Mouse (Mus musculus) testis, adult 2 months (tissue): ENCODE results near the gene Dnah17. TPM values are rescaled to one million over a fixed set of nuclear protein-coding genes. Genes with fewer than 3 reads are reported as not detected.

ENCODE experiments used
- H3K27ac ChIP-seq: fragments of 200-500 bp; 2 replicates; pipeline ENCODE4 v1.5.1; 2012; ENCODE audit warnings: low read depth, low read length; ENCODE audit not compliant: control insufficient read depth, insufficient read depth
- H3K27me3 ChIP-seq: fragments of 200-500 bp; 2 replicates; pipeline ENCODE4 v1.6.1; 2012; ENCODE audit warnings: mild to moderate bottlenecking, low read length, moderate library complexity; ENCODE audit not compliant: control insufficient read depth, insufficient read depth
- H3K36me3 ChIP-seq: fragments of 200-500 bp; 2 replicates; pipeline ENCODE4 v1.6.1; 2012; ENCODE audit warnings: mild to moderate bottlenecking, low read length; ENCODE audit not compliant: control insufficient read depth, insufficient read depth
- H3K4me1 ChIP-seq: fragments of 200-500 bp; 2 replicates; pipeline ENCODE4 v1.6.1; 2012; ENCODE audit warnings: low read length; ENCODE audit not compliant: control insufficient read depth, insufficient read depth
- H3K4me3 ChIP-seq: fragments of 200-500 bp; 2 replicates; pipeline ENCODE4 v1.5.1; 2012; ENCODE audit warnings: low read depth, mild to moderate bottlenecking, low read length, moderate library complexity, mixed read lengths; ENCODE audit not compliant: control insufficient read depth
- CTCF ChIP-seq: fragments of 200-500 bp; IDR thresholded peaks from 2 replicates; pipeline ENCODE4 v1.5.1; 2012; ENCODE audit warnings: low read depth, mild to moderate bottlenecking, inconsistent platforms, low read length, moderate library complexity; ENCODE audit not compliant: control insufficient read depth, insufficient read depth, insufficient replicate concordance
- POLR2A ChIP-seq: fragments of 200-500 bp; IDR thresholded peaks from 2 replicates; pipeline ENCODE4 v1.6.1; 2012; ENCODE audit warnings: low read depth, mild to moderate bottlenecking, inconsistent platforms, low read length, moderate library complexity; ENCODE audit not compliant: control insufficient read depth
- polyA plus RNA-seq: library from polyadenylated mRNA; depleted of rRNA; stranded (reverse); fragments of >200 nt; gene quantifications from 2 replicates; pipeline ENCODE4 v1.2.3, GENCODE M21; 2012; rRNA removed

Dnah17 gene
- polyA plus RNA-seq, 1 experiment = 35.8 TPM

- Histone ChIP-seq H3K27me3 (no peaks in the 10 kb centered on the region), H3K4me3 (no peak overlapping the region), H3K36me3 (no peaks in the 10 kb centered on the region), H3K4me1 (peaks cover 2% of the 10 kb centered on the region), H3K27ac (no peak overlapping the region)
- TF ChIP-seq CTCF (no peak), POLR2A (no peak)
Observed at GRCm38 (mm10) chr11:117976081-117976582, 154.3 kb downstream of the Dnah17 start.

GRCm38 (mm10) chr11:117975211-117975967, 155.0 kb downstream of the Dnah17 start:
- Histone ChIP-seq H3K4me1 (peaks cover 3% of the 10 kb centered on the region), H3K27ac (no peak overlapping the region), H3K36me3 (no peaks in the 10 kb centered on the region), H3K4me3 (no peak overlapping the region), H3K27me3 (no peaks in the 10 kb centered on the region)
- TF ChIP-seq CTCF = no peak
- TF ChIP-seq POLR2A = no peak

DNA sequence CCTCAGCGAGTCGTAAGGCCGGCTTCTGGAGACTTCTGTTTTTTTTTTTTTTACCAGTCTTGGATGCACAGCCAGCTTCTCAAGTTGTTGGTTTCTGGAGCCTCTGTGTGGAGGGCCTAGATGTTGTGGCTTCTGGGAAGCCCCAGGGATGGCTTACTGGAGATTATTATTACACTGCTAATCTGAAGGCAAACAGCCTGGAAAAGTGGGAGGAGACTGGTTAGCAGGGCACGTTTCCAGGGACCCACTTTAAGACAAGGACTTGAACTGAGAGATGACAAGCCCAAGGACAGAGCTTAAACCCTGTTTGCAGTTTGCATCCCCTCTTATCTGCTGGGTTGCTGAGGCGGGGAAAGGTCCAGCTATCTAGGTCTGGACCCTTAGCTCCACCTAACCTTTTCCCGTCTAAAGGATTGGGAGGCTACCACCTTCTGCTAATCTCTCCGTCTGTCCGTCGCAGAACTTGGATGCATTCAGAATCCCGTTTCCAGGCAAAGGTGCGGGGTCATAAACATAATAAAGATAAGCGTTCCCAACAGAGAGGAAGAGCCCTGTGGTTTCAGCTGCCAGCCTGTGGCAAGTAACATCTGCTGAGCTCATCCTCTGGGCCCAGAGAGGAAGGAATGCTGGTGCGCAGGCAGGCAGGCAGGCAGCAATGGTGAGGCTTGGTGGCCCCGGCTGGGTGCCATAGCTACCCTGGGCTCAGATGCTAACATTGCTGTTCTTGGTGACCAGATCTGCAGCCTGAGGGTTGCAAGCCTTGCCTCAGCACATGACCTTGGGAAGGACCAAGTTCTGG, 155.9 kb downstream of the Dnah17 start:
- H3K4me3 ChIP-seq = no peak overlapping the region

DNA sequence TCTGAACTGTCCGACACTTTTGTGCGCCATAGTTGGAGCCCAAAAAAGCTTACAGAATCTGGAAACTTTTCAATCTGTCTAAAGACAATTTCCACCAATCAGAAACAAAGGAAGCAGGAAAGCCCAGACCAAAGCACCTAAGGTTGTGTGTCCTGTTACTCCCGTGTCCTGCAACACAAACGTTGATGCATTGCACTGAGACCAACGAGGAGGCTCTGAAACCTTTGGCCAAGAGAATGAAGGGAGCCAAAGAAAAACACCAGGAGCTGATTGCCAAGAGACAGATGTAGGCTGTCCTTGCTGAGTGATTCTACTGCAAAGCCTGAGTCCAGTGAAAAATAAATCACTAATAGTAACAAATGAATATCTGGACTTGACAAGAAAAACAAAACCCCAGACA, 156.9 kb downstream of the Dnah17 start:
- Histone ChIP-seq H3K27ac (no peak overlapping the region), H3K4me3 (no peak overlapping the region), H3K36me3 (no peaks in the 10 kb centered on the region), H3K4me1 (peaks cover 14% of the 10 kb centered on the region), H3K27me3 (no peaks in the 10 kb centered on the region)
- TF ChIP-seq POLR2A (no peak), CTCF (no peak)

More for the DNA sequence above, 155.9 kb downstream of the Dnah17 start:
- TF ChIP-seq POLR2A (no peak), CTCF (no peak)
- no peaks in the 10 kb centered on the region for H3K36me3 ChIP-seq
- H3K4me1 ChIP-seq = peaks cover 9% of the 10 kb centered on the region
- H3K27me3 ChIP-seq = no peaks in the 10 kb centered on the region
- H3K27ac ChIP-seq = no peak overlapping the region

GRCm38 (mm10) chr11:117972656-117973558, 157.5 kb downstream of the Dnah17 start:
- TF ChIP-seq POLR2A (no peak), CTCF (no peak)
- Histone ChIP-seq H3K27me3 (no peaks in the 10 kb centered on the region), H3K27ac (no peak overlapping the region), H3K4me1 (peaks cover 21% of the 10 kb centered on the region), H3K36me3 (no peaks in the 10 kb centered on the region), H3K4me3 (no peak overlapping the region)

Other genes with a start within 250 kb of the Dnah17 start
- gene Socs3, start 160.6 kb downstream of the Dnah17 start, polyA plus RNA-seq = 0.51 and 0.61 TPM in 2 replicates
- gene Pgs1, start 144.3 kb downstream of the Dnah17 start, polyA plus RNA-seq = 55.3 and 59.6 TPM in 2 replicates
- 31.8 and 31.9 TPM in 2 replicates for gene Cyth1, start 118.0 kb upstream of the Dnah17 start, polyA plus RNA-seq
- 3.7 and 3.9 TPM in 2 replicates for gene Usp36, start 159.6 kb upstream of the Dnah17 start, polyA plus RNA-seq
- 274 and 283 TPM in 2 replicates for gene Cep295nl, start 211.9 kb upstream of the Dnah17 start, polyA plus RNA-seq
- gene Timp2, start 225.1 kb upstream of the Dnah17 start, polyA plus RNA-seq = 81.7 and 94.1 TPM in 2 replicates